Mouse (Mus musculus): Measurements from ENCODE around the gene Ybx3. TPM values are rescaled to one million over a fixed set of nuclear protein-coding genes. Genes with fewer than 3 reads are reported as not detected.

Gene Ybx3
- polyA plus RNA-seq, 1 experiment from 2014 or later, result 38.8 TPM

DNA sequence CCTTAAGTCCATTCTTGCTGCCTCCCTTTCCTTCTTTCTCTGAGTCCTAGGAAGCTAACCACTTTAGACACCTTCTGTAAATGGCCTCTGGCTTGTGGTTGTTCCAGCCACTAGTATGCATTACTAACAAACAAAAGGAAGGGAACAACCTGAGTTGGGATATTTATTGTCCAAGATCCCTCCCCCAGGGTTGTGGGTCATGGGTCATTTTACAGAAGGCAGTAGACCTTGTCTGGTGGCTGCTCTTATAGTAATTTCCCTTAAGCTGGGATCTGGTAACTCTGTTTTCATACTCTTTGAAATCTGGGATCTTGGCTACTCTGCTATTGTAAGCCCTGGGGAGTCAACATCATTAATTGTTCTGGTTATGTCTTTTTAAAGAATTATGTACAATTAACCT lies 18.7 kb upstream of the Ybx3 start:
- DNase-seq (ENCODE audit: low spot score) (no peak), ATAC-seq (ENCODE audit: low FRiP score) (no peak)
- H3K4me1 ChIP-seq (replicated peaks; ENCODE audit: control insufficient read depth, insufficient read depth, low read length), result no peaks in the 10 kb centered on the region
- H3K9me3 ChIP-seq (ENCODE audit: control insufficient read depth, low read length), result no peaks in the 10 kb centered on the region
- H3K9ac ChIP-seq (ENCODE audit: low read depth, low read length), result no peak overlapping the region
- H3K27me3 ChIP-seq (ENCODE audit: control insufficient read depth, insufficient read depth, low read length), result no peaks in the 10 kb centered on the region
- H3K27ac ChIP-seq (ENCODE audit: low read depth, low read length), result no peak overlapping the region
- H3K4me3 ChIP-seq (ENCODE audit: low read depth, low read length), result no peak overlapping the region
- H3K36me3 ChIP-seq (ENCODE audit: control insufficient read depth, insufficient read depth, low read length), result no peaks in the 10 kb centered on the region
- H3K4me2 ChIP-seq (replicated peaks; ENCODE audit: low read depth, low read length), result no peak overlapping the region

DNA sequence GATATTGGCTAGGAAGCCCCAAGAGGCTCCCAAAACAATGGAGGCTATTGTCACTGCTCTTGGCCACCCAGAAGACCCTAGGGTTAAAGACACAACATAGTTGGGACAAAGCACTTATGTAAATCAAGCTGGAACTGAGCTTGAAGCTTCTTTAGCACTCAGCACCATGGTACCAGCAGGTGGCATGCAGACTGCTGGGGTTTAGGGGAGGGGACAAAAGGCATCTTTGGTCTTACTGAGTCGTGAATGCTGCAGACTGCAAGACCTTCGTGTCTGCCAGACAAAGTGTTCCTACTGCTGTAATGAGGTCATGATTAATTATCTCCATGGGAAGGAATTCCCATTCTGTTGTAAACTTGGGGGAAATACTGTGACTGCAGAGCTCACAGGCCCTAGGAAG lies 17.6 kb upstream of the Ybx3 start:
- Histone ChIP-seq H3K27me3 (ENCODE audit: control insufficient read depth, insufficient read depth, low read length) (no peaks in the 10 kb centered on the region), H3K4me2 (replicated peaks; ENCODE audit: low read depth, low read length) (no peak overlapping the region), H3K9ac (ENCODE audit: low read depth, low read length) (no peak overlapping the region), H3K36me3 (ENCODE audit: control insufficient read depth, insufficient read depth, low read length) (no peaks in the 10 kb centered on the region), H3K4me3 (ENCODE audit: low read depth, low read length) (no peak overlapping the region), H3K9me3 (ENCODE audit: control insufficient read depth, low read length) (no peaks in the 10 kb centered on the region), H3K27ac (ENCODE audit: low read depth, low read length) (no peak overlapping the region), H3K4me1 (replicated peaks; ENCODE audit: control insufficient read depth, insufficient read depth, low read length) (no peaks in the 10 kb centered on the region)
- DNase-seq (ENCODE audit: low spot score) (peak; percentile 3), ATAC-seq (ENCODE audit: low FRiP score) (peak; percentile 65)
- 2% methylated on average over 2 of the region's 2 CpGs for WGBS

DNA sequence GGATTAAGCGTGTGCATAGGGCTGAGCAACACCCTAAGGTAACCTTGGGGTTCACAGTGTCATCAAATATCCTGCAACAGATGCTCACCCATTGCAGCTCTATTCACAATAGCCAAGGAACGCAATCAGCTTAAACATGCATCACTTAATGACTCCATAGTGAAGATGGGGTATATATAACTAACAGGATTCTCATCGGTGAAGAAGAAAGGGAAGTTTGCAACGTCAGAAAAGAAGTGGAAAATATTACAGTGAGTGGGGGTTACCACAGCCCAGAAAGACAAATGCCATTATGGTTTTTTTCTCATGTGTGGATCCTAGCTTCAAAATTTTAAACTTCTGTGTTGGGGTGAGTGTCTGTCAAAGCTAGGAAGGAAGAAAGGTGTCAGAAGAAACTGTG lies 16.9 kb upstream of the Ybx3 start:
- DNase-seq (ENCODE audit: low spot score), result no peak
- no peak overlapping the region for H3K9ac ChIP-seq (ENCODE audit: low read depth, low read length)
- no peak overlapping the region for H3K4me3 ChIP-seq (ENCODE audit: low read depth, low read length)
- no peak overlapping the region for H3K4me2 ChIP-seq (replicated peaks; ENCODE audit: low read depth, low read length)
- no peak for ATAC-seq (ENCODE audit: low FRiP score)
- no peaks in the 10 kb centered on the region for H3K36me3 ChIP-seq (ENCODE audit: control insufficient read depth, insufficient read depth, low read length)
- H3K4me1 ChIP-seq (replicated peaks; ENCODE audit: control insufficient read depth, insufficient read depth, low read length), result no peaks in the 10 kb centered on the region
- H3K27ac ChIP-seq (ENCODE audit: low read depth, low read length), result no peak overlapping the region
- H3K9me3 ChIP-seq (ENCODE audit: control insufficient read depth, low read length), result no peaks in the 10 kb centered on the region
- no peaks in the 10 kb centered on the region for H3K27me3 ChIP-seq (ENCODE audit: control insufficient read depth, insufficient read depth, low read length)
- 89% methylated on average over 4 of the region's 4 CpGs for WGBS

DNA sequence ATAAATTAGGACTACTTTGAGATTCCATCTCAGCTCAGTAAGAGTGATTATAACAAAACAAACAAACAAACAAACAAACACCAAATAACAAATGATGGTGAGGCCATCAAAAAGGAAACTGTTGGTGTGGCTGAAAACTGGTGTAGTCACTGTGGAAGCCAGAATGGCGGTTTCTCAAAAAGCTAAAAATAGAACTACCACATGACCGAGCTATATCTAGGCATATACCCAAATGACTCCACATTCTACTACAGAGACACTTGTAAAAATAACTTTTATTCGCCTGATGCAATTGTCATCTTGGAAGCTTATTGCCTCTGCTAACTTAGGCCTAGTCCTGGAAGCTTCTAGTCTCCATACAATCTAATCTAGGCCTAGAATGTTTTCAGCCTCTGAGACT lies 16.0 kb upstream of the Ybx3 start:
- Histone ChIP-seq H3K4me1 (replicated peaks; ENCODE audit: control insufficient read depth, insufficient read depth, low read length) (no peaks in the 10 kb centered on the region), H3K4me3 (ENCODE audit: low read depth, low read length) (no peak overlapping the region), H3K27ac (ENCODE audit: low read depth, low read length) (no peak overlapping the region), H3K9me3 (ENCODE audit: control insufficient read depth, low read length) (no peaks in the 10 kb centered on the region), H3K36me3 (ENCODE audit: control insufficient read depth, insufficient read depth, low read length) (no peaks in the 10 kb centered on the region), H3K27me3 (ENCODE audit: control insufficient read depth, insufficient read depth, low read length) (no peaks in the 10 kb centered on the region), H3K4me2 (replicated peaks; ENCODE audit: low read depth, low read length) (no peak overlapping the region), H3K9ac (ENCODE audit: low read depth, low read length) (no peak overlapping the region)
- 87% methylated on average over 3 of the region's 3 CpGs for WGBS
- no peak for DNase-seq (ENCODE audit: low spot score)
- no peak for ATAC-seq (ENCODE audit: low FRiP score)

DNA sequence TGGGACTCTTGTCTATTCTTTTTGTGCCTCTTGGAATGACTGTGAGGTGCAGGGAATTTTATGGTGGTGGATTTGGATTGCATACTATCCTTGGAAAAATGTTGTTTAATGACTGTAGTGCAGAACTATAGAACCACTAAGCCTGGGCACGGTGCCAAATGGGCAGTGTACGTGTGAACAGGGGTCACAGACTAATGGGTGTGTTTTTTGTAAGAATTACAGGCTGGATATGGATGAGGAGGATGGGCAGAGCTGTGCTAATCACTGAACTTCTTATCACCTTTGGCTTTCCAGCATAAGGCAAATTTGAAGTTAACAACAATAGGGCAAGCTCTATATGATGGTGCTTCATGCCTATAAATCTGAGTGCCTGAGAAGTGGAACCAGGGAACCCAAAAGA lies 14.8 kb upstream of the Ybx3 start:
- WGBS, result 78% methylated on average over 2 of the region's 2 CpGs
- DNase-seq (ENCODE audit: low spot score) (no peak), ATAC-seq (ENCODE audit: low FRiP score) (no peak)

DNA sequence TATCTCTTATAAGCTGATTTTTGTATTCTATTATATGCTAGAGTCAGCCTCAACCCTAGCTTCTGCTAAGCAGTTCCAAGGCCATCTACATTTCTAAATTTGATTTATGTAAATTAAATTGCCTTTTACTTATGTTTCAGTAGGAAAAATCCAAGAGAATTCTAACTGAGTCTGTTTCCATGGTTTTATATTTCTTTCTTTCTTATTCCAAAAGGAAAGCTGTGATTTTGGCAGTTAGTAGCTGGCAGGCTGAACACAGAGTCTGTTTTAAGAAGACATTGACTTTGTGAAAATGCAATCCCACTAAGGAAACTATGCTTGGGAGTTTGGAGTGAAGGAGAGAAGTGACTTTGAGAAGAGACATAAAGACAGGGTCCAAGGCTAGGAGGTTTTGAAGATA lies 14.3 kb upstream of the Ybx3 start:
- H3K27me3 ChIP-seq (ENCODE audit: control insufficient read depth, insufficient read depth, low read length), result no peaks in the 10 kb centered on the region
- DNase-seq (ENCODE audit: low spot score) (no peak), ATAC-seq (ENCODE audit: low FRiP score) (no peak)
- H3K4me1 ChIP-seq (replicated peaks; ENCODE audit: control insufficient read depth, insufficient read depth, low read length), result no peaks in the 10 kb centered on the region
- no peak overlapping the region for H3K4me2 ChIP-seq (replicated peaks; ENCODE audit: low read depth, low read length)
- H3K4me3 ChIP-seq (ENCODE audit: low read depth, low read length), result no peak overlapping the region
- H3K27ac ChIP-seq (ENCODE audit: low read depth, low read length), result no peak overlapping the region
- H3K36me3 ChIP-seq (ENCODE audit: control insufficient read depth, insufficient read depth, low read length), result no peaks in the 10 kb centered on the region
- H3K9ac ChIP-seq (ENCODE audit: low read depth, low read length), result no peak overlapping the region
- no peaks in the 10 kb centered on the region for H3K9me3 ChIP-seq (ENCODE audit: control insufficient read depth, low read length)

More for the DNA sequence above, 14.8 kb upstream of the Ybx3 start:
- Histone ChIP-seq H3K4me3 (ENCODE audit: low read depth, low read length) (no peak overlapping the region), H3K27ac (ENCODE audit: low read depth, low read length) (no peak overlapping the region), H3K9me3 (ENCODE audit: control insufficient read depth, low read length) (no peaks in the 10 kb centered on the region), H3K36me3 (ENCODE audit: control insufficient read depth, insufficient read depth, low read length) (no peaks in the 10 kb centered on the region), H3K4me2 (replicated peaks; ENCODE audit: low read depth, low read length) (no peak overlapping the region), H3K4me1 (replicated peaks; ENCODE audit: control insufficient read depth, insufficient read depth, low read length) (no peaks in the 10 kb centered on the region), H3K9ac (ENCODE audit: low read depth, low read length) (no peak overlapping the region), H3K27me3 (ENCODE audit: control insufficient read depth, insufficient read depth, low read length) (no peaks in the 10 kb centered on the region)

DNA sequence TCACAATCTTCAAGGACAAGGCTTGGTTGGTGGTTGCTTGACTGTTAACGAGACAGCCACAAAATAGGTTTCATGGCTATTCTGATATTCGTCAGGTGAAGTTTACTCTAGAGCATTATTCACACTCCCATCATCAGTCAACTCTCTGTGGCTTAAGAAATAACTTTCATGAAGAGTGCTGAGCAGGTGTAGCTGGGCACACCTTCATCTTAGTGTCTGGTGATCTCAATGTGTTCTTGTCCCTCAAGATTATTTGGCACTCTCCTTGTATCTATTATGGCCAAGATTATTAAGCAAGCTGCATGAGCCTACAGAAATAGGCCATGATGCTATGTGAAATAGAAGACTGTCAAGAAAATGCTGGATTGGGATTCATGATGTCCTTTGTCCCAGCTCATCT lies 13.0 kb upstream of the Ybx3 start:
- ATAC-seq (ENCODE audit: low FRiP score) (no peak), DNase-seq (ENCODE audit: low spot score) (no peak)
- Histone ChIP-seq H3K4me1 (replicated peaks; ENCODE audit: control insufficient read depth, insufficient read depth, low read length) (no peaks in the 10 kb centered on the region), H3K9ac (ENCODE audit: low read depth, low read length) (no peak overlapping the region), H3K9me3 (ENCODE audit: control insufficient read depth, low read length) (no peaks in the 10 kb centered on the region), H3K27me3 (ENCODE audit: control insufficient read depth, insufficient read depth, low read length) (no peaks in the 10 kb centered on the region), H3K4me2 (replicated peaks; ENCODE audit: low read depth, low read length) (no peak overlapping the region), H3K4me3 (ENCODE audit: low read depth, low read length) (no peak overlapping the region), H3K27ac (ENCODE audit: low read depth, low read length) (no peak overlapping the region), H3K36me3 (ENCODE audit: control insufficient read depth, insufficient read depth, low read length) (no peaks in the 10 kb centered on the region)
- WGBS, result 84% methylated on average over 2 of the region's 2 CpGs

DNA sequence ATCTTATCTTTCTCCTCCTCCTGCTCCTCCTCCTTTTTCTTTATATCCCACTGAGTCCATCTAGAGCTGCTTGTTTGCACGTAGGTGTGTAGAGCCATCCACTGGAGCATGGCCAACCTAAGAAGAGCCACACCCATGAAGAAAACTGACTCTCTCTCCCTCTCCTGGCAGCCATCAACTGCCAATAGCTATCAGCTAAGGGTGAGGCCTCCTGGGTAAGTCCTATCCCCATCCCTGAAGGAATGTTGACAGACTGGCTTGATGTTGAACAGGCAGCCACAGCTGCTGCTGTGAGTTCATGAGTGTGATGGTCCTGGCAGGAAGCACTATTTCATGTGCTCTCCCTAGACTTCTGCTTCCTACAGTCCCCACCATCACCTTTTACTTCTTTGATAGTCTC lies 8.4 kb upstream of the Ybx3 start:
- Histone ChIP-seq H3K27ac (ENCODE audit: low read depth, low read length) (no peak overlapping the region), H3K9ac (ENCODE audit: low read depth, low read length) (no peak overlapping the region), H3K4me1 (replicated peaks; ENCODE audit: control insufficient read depth, insufficient read depth, low read length) (no peaks in the 10 kb centered on the region), H3K9me3 (ENCODE audit: control insufficient read depth, low read length) (no peaks in the 10 kb centered on the region), H3K4me2 (replicated peaks; ENCODE audit: low read depth, low read length) (no peak overlapping the region), H3K36me3 (ENCODE audit: control insufficient read depth, insufficient read depth, low read length) (no peaks in the 10 kb centered on the region), H3K27me3 (ENCODE audit: control insufficient read depth, insufficient read depth, low read length) (no peaks in the 10 kb centered on the region), H3K4me3 (ENCODE audit: low read depth, low read length) (no peak overlapping the region)
- DNase-seq (ENCODE audit: low spot score) (no peak), ATAC-seq (ENCODE audit: low FRiP score) (no peak)
- 89% methylated on average over 1 of the region's 1 CpGs for WGBS

DNA sequence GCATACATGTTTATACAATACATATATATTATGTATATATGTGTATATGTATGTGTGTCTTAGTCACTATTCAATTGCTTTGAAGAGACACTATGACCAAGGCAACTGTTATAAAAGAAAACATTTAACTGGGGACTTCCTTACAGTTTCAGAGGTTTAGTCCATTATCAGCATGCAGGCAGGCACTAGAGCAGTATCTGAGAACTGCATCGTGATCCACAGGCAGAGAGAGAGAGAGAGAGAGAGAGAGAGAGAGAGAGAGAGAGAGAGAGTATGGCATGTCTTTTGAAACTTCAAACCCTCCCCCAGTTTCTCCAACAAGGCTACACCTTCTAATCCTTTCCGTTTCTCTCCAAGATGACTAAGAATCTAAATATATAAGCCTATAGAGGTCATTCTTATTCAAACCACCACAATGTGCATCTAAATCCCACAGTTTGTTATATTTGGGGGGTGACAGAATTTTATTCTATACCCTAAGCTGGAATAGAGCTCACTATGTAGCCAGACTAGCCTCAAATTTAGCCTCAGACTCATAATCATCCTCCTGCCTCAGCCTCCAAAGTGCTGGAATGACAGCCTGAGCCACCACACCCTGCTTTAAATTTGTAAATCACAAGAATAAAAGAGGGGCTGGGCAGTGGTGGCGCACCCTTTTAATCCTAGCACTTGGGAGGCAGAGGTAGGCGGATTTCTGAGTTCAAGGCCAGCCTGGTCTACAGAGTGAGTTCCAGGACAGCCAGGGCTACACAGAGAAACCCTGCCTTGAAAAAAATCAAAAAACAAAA lies 5.8 kb upstream of the Ybx3 start:
- H3K4me3 ChIP-seq (ENCODE audit: low read depth, low read length), result no peak overlapping the region
- no peak overlapping the region for H3K9ac ChIP-seq (ENCODE audit: low read depth, low read length)
- H3K27ac ChIP-seq (ENCODE audit: low read depth, low read length), result no peak overlapping the region
- H3K36me3 ChIP-seq (ENCODE audit: control insufficient read depth, insufficient read depth, low read length), result no peaks in the 10 kb centered on the region
- WGBS, result 81% methylated on average over 4 of the region's 4 CpGs
- no peak for DNase-seq (ENCODE audit: low spot score)
- no peaks in the 10 kb centered on the region for H3K27me3 ChIP-seq (ENCODE audit: control insufficient read depth, insufficient read depth, low read length)
- no peak overlapping the region for H3K4me2 ChIP-seq (replicated peaks; ENCODE audit: low read depth, low read length)
- H3K9me3 ChIP-seq (ENCODE audit: control insufficient read depth, low read length), result no peaks in the 10 kb centered on the region
- no peaks in the 10 kb centered on the region for H3K4me1 ChIP-seq (replicated peaks; ENCODE audit: control insufficient read depth, insufficient read depth, low read length)
- ATAC-seq (ENCODE audit: low FRiP score), result no peak

All from hindbrain, embryonic 11.5 days (tissue).